Mouse (Mus musculus): ENCODE measurements at regions not wholly inside any gene's neighbourhood (a gene's known extent, or its start where the extent isn't known, plus 50 kb on each side); places are given as distances from the start of the nearest gene placed in this dataset.

DNA sequence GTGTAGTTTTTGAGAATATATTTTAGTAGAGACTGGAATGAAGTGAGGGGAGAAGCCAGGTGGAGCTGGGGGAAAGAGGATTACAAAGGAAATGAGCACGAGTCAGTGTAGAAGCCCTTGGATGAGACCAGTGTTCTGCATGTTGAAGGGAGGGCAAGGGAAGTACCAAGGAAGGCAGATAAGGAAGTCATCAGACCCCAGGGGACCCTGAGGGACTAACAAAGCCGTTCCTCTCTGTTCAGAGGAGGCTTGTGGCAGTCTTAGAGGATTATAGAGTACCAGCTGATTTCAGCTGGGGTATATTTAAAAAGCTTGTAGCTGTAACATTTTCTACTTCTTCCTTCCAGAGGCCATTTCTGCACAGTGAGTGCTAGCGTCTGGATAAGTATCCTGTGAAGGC lies 56.7 kb upstream of the Igsf9b start:
- DNase-seq (ENCODE audit: low spot score in 2 of 2), result no peak

- DNase-seq (ENCODE audit: low spot score in 2 of 2), result no peak
Observed at GRCm38 (mm10) chr9:27240926-27241325, 58.1 kb upstream of the Igsf9b start.

DNA sequence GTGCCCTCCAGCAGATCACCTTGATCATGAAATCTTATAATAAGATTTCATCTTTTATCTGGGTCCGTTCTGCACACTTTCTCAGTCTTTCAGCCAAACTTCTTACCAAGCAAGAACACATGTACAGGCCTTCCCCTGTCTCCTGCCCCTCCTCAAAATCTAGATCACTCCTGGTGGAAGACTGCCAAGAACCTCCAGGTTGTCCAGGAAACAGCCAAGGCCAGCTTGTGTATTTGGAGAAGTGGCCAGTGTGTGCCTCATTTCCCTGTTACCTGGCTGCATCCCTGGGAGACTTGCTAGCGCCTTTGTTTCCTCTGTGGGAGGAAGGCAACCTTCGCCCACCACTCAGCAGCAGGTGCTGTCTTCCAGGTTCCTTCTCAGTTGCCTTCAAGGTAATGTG lies 58.5 kb upstream of the Igsf9b start:
- no peak for DNase-seq (ENCODE audit: low spot score in 2 of 2)

GRCm38 (mm10) chr9:27232692-27233091 lies 66.3 kb upstream of the Igsf9b start:
- DNase-seq (ENCODE audit: low spot score in 2 of 2), result no peak

GRCm38 (mm10) chr9:27227458-27227857 lies 71.5 kb upstream of the Igsf9b start:
- no peak for DNase-seq (ENCODE audit: low spot score in 2 of 2)

GRCm38 (mm10) chr9:27221183-27221582 lies 66.0 kb upstream of the Jam3 start:
- DNase-seq (ENCODE audit: low spot score in 2 of 2), result no peak

GRCm38 (mm10) chr9:27216024-27216423 lies 60.8 kb upstream of the Jam3 start:
- no peak for DNase-seq (ENCODE audit: low spot score in 2 of 2)

GRCm38 (mm10) chr9:27214023-27214422 lies 58.8 kb upstream of the Jam3 start:
- DNase-seq (ENCODE audit: low spot score in 2 of 2), result no peak

DNA sequence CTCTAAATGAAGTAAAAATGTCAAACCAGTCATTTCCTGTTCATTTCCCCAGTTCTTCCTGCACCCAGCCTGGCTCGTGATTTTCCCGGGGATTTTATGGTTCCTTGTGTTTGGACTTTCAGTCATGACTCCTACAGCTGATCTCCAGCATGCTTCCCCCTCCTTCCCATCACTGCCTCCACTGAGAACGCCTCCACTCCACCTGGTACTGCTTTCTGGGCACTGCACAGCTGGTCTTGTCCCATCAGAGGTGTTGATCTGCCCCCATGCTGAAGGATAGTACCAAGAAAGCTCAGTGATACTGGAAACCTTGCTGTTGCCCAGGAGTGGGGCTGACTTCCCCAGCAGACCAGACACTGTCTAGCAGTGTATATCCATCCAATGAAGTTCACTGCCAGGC lies 53.6 kb upstream of the Jam3 start:
- DNase-seq (ENCODE audit: low spot score in 2 of 2), result peak in 1 of 2 experiments; percentile 85
